Mouse (Mus musculus): ENCODE measurements at regions not wholly inside any gene's neighbourhood (a gene's known extent, or its start where the extent isn't known, plus 50 kb on each side); places are given as distances from the start of the nearest gene placed in this dataset.

GRCm38 (mm10) chr10:68893100-68893841, 169.8 kb downstream of the Tmem26 start:
- no peak for TF ChIP-seq GATA1 (IDR thresholded peaks at IDR 0.05; ENCODE audit: low read length)
- no peak for TF ChIP-seq TAL1 (IDR thresholded peaks at IDR 0.05; ENCODE audit: low read length)

Data from erythroblast, embryonic 14.5 days (primary cell).